Mouse (Mus musculus) neural tube, embryonic 10.5 days (tissue): ENCODE measurements around the gene Calr4.
A peak's percentile ranks its signal among the peaks of the same experiment; 100 is the strongest.

Experiments used
- DNase-seq: peaks from one replicate; pipeline ENCODE4 v3.0.0-alpha.2; 2017; ENCODE audit warnings: low spot score; ENCODE audit errors: extremely low spot score

The Calr4 gene

DNA sequence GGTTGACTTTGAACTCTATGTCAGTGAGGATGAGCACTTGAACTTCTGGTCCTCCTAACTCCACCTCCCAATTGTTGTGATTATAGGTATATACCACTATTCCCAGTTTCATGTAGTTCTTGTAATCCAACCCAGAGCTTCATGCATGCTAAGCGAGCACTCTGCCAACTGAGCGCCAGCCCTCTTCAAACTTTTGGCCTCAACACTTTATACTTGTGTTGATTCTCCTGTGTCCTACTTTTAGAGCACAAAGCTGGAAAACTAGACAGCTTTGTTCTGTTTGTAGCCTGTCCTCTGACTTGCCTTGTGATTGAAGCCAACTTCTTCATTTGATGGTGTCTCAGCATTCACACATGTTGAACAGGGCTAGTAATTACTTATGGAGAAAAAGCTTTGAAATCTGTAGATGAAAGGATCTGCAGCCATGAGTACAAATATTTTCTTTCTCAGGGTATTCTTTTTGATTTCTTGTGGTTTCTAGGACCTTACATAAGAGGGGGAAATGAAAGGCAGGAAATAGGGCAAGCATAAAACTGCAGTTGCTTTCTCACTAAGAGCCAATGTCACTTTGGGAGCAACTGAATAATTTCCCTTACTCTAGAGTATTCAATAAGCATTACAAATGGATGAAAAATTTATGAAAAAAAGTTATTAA, 39.4 kb downstream of the Calr4 start:
- no peak for DNase-seq

DNA sequence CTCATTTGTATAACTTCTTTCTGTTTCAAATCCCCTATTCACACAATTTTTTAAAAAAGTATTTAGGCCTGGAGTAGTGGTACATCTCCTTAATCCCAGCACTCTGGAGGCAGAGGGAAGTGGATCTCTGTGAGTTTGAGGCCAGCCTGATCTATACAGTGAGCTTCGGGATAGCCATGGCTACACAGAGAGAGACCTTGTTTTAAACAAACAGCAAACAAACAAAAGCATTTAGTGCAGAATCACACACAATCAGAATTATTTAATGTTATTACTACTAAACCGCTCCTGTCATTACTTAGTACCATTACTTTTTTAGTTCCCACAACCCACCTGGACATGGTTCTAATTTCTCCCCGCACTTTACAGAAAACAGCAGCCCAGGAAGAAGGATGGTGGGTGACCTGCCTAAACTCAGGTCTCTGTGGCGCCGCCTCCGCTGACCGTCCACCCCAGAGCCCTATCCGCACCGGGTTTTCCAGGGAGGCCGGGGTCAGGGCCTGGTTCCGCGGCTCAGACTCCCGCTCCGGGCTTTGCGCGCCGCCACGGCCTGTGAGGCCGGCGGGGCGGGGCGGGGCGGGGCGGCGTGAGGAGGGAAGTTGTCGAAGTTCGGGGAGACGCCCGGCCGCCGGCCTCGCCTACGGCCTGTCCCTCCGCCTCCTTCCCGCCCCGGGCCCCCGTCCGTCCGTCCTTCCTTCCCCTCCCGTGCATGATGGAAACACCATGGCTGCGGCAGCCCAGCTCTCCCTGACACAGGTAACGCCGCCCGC, 45.6 kb downstream of the Calr4 start, which contains the start of gene Eps15:
TSS of gene Eps15 (plus strand) at position 580 of the 770 bp plus-strand sequence.
- DNase-seq = peak; percentile 96

DNA sequence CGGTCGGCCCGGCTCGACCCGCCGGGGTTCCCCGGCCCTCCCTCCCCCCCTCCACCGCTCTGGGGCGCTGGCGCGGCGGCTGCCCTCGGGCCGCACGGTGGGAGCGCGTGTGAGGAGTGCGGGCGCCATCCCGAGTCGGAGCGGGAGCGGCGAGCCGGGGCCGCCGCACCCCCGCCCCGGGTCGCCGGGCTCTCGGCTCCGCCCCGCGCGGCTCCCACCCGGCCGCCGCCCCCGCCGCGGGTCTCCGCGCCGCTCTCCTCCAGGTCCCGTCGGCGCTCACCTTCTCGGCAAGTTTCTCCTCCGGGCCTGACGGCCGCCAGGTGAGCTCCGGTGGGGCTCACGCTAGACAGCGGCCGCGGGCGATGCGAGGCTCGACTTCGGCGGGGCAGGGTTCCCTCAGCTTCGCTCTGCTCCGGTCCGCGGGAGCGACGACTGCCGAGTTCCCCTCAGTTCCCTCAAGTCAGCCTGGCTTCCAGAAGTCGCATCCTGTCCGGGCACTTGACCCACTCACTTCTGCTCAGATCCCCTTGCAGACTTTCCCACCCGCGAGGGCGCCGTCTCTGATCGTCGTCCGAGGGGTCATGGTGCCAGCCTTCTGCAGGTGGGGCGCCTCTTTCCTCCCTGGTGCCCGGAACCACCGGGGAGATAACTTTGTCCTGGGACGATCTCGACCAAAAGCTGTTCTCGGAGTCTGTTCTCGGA, 46.3 kb downstream of the Calr4 start:
- DNase-seq = peak; percentile 61

DNA sequence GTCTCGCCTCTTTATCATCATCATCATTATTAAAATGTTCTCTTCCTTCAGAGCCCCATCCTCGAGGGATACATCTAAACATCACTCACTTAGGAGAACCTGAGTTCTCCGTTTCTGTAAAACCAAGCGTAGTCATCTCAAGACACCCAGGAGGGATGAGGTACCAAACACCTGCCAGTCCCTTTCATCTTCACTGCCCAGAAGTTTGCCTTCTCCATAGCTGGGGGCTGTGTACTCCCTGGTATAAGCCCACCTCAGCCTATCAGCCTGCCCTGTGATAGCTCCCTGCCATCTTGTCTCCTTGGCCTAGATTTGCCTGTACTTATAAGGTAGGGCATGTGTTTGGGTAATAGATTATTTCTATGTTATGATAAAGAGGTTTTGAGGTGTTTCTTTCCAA, 46.9 kb downstream of the Calr4 start:
- DNase-seq = peak; percentile 16

DNA sequence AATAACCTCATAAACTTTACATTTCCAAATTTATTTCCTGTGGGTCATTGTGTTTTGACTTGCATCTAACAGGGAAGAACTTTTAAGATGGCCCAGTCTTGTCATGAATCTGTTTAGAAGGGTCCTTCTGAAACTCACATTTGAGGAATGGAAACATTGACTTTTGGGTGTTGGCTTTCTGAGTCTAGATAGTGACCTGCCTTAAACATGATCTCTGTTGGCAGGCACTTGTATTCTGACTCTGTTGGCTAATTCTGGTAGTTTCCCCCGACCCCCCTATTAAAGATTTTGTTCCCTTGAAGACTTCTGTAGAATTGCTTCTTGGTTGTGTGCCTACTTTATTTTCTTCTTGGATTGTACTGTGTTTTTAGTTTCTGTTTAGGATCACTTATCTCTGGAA, 47.7 kb downstream of the Calr4 start:
- DNase-seq = no peak

- no peak for DNase-seq
Observed at GRCm38 (mm10) chr4:109294629-109295028, 60.3 kb downstream of the Calr4 start.

- no peak for DNase-seq
Observed at GRCm38 (mm10) chr4:109296510-109296909, 62.2 kb downstream of the Calr4 start.

DNA sequence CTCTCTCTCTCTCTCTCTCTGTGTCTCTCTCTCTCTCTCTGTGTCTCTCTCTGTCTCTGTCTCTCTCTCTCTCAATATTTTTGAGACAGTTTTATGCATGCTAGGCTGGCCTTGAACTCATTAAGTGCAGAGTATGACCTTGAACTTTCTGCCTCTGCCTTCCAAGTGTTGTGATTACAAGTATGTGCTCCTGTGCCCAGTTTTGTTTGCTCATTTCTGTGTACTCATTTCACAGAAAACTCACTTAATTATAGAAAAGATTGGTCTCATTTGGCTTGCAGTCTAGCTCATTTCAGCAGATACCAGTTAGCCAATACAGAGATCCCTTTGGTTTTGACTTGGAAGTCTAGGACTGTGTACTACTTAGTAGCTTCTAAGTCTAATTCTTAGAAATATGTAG, 64.9 kb downstream of the Calr4 start:
- no peak for DNase-seq
